Mouse (Mus musculus) frontal cortex, adult 2 months (tissue): Measurements from ENCODE around the gene Vps4a. TPM values are rescaled to one million over a fixed set of nuclear protein-coding genes. Genes with fewer than 3 reads are reported as not detected.
A peak's percentile ranks its signal among the peaks of the same experiment; 100 is the strongest.

Source experiments
- DNase-seq, 2 experiments: peaks; one replicate each; pipeline ENCODE4 v3.0.0; 2022; ENCODE audit warnings: low spot score in 1 of 2; ENCODE audit errors: extremely low spot score in 1 of 2
- polyA plus RNA-seq: library from polyadenylated mRNA; depleted of rRNA; stranded (reverse); fragments of >200 nt; gene quantifications from 2 replicates; pipeline ENCODE4 v1.2.3, GENCODE M21; 2012; rRNA removed

Vps4a gene
- polyA plus RNA-seq, 1 experiment: 98.7 TPM

DNA sequence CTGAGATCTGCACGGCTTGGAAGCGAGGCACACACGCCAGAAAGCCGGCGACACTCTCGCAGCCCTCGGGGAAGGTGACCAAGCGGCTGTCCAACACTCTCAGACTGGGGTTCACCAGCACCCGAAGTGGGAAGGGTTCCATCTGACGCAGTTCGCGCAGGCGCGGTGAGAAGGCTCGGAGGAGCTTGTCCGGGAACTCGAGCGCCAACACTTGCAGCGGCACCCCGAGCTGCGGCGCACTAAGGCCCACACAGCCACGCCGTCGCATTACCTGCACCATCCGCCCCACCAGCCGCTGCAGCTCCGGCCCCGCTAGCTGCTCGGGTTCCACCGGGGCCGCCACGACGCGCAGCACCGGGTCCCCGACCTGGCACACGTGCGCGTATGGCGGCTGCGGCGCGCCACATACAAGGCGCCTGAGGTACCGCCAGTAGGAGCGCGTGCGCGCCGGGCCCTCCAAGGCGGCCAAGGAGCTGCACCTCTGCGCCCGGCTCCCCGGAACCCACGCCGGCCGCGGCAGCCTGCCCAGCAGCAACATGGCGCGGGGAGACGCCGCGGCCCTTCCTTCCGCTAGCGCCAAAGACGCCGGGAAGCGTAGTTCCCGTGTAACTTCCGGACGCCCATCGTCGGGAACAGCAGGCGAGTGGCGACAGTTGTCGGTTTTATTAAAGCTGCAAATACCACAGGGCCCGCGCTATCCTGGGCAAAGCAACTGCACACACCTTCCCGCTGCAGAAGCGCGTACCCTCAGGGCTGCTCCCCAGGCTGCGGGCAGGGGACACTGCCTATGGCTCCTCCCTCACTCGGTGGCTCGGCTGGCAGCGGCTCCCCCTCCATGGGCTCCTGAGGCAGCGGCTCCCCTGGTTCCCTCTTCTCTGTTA lies 17.3 kb downstream of the Vps4a start, which contains the start of gene Pdf:
Gene Pdf (minus strand): TSS at position 554 of the 881 bp plus-strand sequence.
- peak; percentile 69 to 85 for DNase-seq

DNA sequence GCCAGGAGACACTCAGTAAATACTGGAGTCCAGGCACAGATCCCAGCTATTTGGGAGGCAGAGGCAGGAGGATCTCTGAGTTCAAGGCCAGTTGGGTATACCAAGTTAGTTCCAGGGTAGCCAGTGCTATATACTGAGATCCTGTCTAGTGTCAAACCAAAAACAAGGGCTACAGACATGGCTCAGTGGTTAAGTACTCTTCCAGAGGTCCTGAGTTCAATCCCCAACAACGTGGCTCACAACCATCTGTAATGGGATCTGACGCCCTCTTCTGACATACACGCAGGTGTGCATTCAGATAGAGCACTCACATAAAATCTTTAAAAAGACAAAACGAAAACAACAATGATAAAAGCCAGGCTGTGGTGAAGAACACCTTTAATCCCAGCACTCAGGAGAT lies 18.5 kb downstream of the Vps4a start:
- no peak for DNase-seq

GRCm38 (mm10) chr8:107052046-107052445 lies 21.0 kb downstream of the Vps4a start:
- no peak for DNase-seq

DNA sequence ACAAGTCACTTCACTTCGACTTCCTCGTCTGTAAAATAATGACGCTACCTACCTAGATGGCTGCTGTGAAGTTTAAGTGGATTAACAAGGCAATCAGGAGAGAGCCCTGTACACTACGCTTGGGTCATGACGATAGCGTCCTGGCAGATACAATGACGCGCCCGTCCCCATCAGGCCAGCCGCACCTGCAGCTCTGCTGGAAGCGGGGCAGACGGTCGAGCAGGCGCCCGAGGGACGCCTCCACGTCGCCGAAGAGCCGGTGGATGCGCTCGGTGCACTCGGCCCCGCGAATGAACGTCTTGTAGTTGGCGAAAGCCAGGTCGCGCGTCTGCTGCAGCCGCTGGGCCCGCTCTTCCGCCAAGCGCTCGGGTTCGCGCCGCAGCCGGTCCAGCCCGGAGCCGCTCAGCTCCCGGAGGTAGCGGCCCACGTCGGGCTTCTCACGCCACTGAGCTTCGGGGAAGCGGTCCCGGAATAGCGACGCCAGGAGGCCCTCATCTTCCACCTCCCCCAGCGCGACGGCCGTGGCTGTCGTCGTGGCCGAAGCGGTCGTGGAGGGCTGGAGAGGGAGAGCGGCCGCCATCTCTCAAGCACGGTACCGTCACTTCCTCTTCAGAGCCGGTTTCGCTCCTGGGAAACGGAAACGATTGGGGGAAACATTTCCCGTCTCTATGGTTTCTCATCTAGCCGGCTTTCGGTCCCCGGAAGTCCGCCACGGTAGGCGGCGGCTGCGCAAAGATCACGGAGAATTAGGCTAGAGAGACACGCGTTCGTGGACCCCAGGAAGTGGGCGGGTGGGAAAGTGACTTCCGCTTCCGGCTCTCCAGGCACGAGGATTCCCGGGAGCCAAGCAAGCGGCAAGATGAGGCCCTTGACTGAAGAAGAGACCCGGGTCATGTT lies 25.3 kb downstream of the Vps4a start, which contains the start of the genes Cog8 and Nip7:
Gene Cog8 (minus strand): TSS at position 614 of the 897 bp plus-strand sequence.
Gene Nip7 (plus strand): TSS at position 802 of the 897 bp plus-strand sequence.
- DNase-seq: peak; percentile 97 to 98

DNA sequence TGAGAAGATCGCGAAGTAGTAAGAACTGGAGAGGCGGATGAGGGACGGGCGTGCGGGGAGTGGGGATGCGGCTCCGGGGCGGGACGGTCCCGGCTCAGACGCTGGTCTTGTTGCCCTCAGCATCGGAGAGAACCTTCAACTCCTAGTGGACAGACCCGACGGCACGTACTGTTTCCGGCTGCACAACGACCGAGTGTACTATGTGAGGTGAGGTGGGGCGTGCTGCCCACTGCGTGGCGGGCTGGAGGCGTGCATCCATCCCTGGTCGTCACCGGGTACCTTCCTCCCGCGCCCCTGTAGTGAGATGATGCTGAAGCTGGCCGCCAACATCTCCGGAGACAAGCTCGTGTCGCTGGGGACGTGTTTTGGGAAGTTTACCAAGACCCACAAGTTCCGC lies 25.9 kb downstream of the Vps4a start:
- no peak for DNase-seq

- DNase-seq: no peak
Observed at GRCm38 (mm10) chr8:107062613-107063012, 31.6 kb downstream of the Vps4a start.

- DNase-seq: no peak
Observed at GRCm38 (mm10) chr8:107065511-107066496, 34.8 kb downstream of the Vps4a start, which contains the start of gene Tmed6. Tmed6 (minus strand) TSS chr8:107065644.

- DNase-seq: no peak
Observed at GRCm38 (mm10) chr8:107073706-107074105, 42.7 kb downstream of the Vps4a start.

GRCm38 (mm10) chr8:107074128-107074527 lies 43.1 kb downstream of the Vps4a start:
- DNase-seq: no peak

DNA sequence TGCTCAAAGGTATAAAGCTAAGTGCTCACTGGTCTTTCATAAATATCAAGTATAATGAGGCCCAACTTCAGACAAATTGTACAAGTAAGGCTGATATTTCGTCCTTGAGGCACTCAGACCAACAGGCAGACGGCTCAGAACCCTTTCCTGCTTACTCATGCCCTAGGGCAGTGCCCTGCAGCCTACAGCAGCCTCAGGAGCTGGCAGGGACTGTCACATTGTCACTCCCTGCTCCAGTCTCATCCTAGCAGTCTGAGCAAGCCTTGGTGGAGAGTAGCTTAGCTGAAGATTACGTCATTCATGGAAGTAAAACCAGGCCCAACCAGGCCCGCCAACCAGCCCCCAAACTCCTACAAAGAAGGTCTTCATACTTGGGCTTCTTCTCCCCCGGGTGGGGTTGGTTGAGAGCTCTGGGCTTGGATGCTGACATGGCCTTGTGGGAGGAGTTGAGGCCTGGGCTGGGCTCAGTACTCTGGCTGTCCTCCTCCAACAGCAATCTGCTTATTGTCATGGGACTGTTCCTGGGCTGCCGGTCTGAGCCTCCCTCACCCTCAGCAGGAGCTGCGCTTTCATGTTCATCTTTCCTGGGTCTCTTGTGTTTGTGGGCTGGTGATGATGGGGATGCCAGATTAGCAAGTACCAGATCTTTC lies 45.3 kb downstream of the Vps4a start:
- no peak for DNase-seq

DNA sequence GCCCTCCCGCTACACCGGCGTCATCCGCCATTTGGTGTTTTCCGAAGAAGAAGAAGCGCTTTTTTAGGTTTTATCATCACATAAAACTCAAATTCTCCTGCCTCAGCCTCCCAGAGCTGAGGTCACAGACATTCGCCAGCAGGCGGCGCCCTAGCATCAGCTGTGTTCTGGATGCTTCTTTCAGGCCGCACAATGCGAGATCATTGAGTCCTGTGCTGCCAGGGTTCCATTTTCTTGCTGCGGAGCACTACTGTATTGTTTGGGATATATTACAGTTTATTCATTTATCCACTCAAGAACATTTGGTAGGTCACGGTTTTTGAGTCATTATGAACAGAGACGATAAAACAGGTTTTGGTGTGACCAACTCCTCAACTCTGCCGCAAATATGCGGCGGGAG lies 54.3 kb downstream of the Vps4a start:
- no peak for DNase-seq

GRCm38 (mm10) chr8:107086018-107086417 lies 55.0 kb downstream of the Vps4a start:
- no peak for DNase-seq

- no peak for DNase-seq
Observed at GRCm38 (mm10) chr8:107088526-107089063, 57.6 kb downstream of the Vps4a start.

DNA sequence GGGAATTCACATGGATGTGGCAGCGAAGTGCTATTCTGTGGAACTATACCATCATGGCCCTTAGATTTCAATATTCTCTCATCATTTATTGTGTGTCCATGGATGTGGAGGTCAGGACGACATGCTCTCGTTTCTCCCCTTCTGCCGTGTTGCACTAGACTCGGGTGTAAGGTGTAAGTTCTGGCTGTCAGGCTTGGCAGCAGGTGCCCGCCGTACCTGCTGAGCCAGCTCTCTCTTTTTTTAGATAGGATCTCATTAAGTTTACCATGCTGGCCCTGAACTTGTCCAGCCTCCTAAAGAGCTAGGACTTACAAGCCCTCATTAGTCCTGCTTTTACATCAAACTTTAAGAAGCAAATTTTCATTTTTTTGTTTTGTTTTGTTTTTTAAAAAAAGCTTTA lies 59.5 kb downstream of the Vps4a start:
- no peak for DNase-seq

Other genes with a start within 250 kb of the Vps4a start
- 0.78 and 0.90 TPM in 2 replicates for gene Has3, start 161.0 kb upstream of the Vps4a start, polyA plus RNA-seq
- gene Utp4, start 137.6 kb upstream of the Vps4a start, polyA plus RNA-seq: 27.4 and 28.9 TPM in 2 replicates
- 6.0 and 6.8 TPM in 2 replicates for gene Sntb2, start 95.5 kb upstream of the Vps4a start, polyA plus RNA-seq
- 27.3 and 31.7 TPM in 2 replicates for gene Pdf, start 17.4 kb downstream of the Vps4a start, polyA plus RNA-seq
- gene Cog8, start 25.5 kb downstream of the Vps4a start, polyA plus RNA-seq: 34.5 and 35.6 TPM in 2 replicates
- gene Nip7, start 25.7 kb downstream of the Vps4a start, polyA plus RNA-seq: 30.2 and 37.5 TPM in 2 replicates
- not detected in 2 replicates for gene Tmed6, start 34.4 kb downstream of the Vps4a start, polyA plus RNA-seq
- gene Terf2, start 65.3 kb downstream of the Vps4a start, polyA plus RNA-seq: 33.2 and 34.8 TPM in 2 replicates
- gene Cyb5b, start 119.4 kb downstream of the Vps4a start, polyA plus RNA-seq: 108 TPM in 2 replicates